Mouse (Mus musculus) forebrain, embryonic 10.5 days (tissue): ENCODE results near the gene Nfib. TPM values are rescaled to one million over a fixed set of nuclear protein-coding genes. Genes with fewer than 3 reads are reported as not detected.

Source experiments
- DNase-seq: peaks from one replicate; pipeline ENCODE4 v3.0.0-alpha.2; 2017; ENCODE audit warnings: low spot score; ENCODE audit errors: extremely low spot score
- H3K27ac ChIP-seq: fragments of 300-500 bp; sonication (generic); 2 replicates; pipeline ENCODE4 v1.5.1; 2016; ENCODE audit warnings: mild to moderate bottlenecking
- H3K27me3 ChIP-seq: fragments of 300-500 bp; sonication (generic); 2 replicates; pipeline ENCODE4 v1.6.1; 2016; ENCODE audit warnings: mild to moderate bottlenecking; ENCODE audit not compliant: poor library complexity, severe bottlenecking
- H3K36me3 ChIP-seq: fragments of 300-500 bp; sonication (generic); replicated peaks from 2 replicates; pipeline ENCODE4 v1.6.1; 2016; ENCODE audit warnings: mild to moderate bottlenecking, moderate library complexity
- H3K4me1 ChIP-seq: fragments of 300-500 bp; sonication (generic); 2 replicates; pipeline ENCODE4 v1.6.1; 2016
- H3K4me3 ChIP-seq: fragments of 300-500 bp; sonication (generic); 2 replicates; pipeline ENCODE4 v1.5.1; 2016; ENCODE audit warnings: mild to moderate bottlenecking, moderate library complexity
- H3K9me3 ChIP-seq: fragments of 300-500 bp; sonication (generic); 2 replicates; pipeline ENCODE4 v1.6.1; 2016; ENCODE audit warnings: mild to moderate bottlenecking, moderate library complexity
- WGBS: fragments of 180-500 bp; shearing (Covaris S2); methylation state at CpG from one replicate; pipeline ENCODE4 v1.1.7; 2016; 5-methylcytosine and 5-hydroxymethylcytosine counted together
- polyA plus RNA-seq: library from polyadenylated mRNA; unstranded; fragments of >200 nt; fragmentation: Nextera tagmentation; extraction: Ambion mirVana; gene quantifications from 2 replicates; pipeline ENCODE4 v1.2.1, GENCODE M21; 2016

Nfib gene
- polyA plus RNA-seq, 1 experiment from 2014 or later: 21.8 TPM

GRCm38 (mm10) chr4:82396003-82396402 lies 309.5 kb downstream of the Nfib start:
- no peaks in the 10 kb centered on the region for H3K9me3 ChIP-seq
- H3K27me3 ChIP-seq: no peaks in the 10 kb centered on the region
- no peaks in the 10 kb centered on the region for H3K36me3 ChIP-seq
- DNase-seq: no peak
- no peak overlapping the region for H3K27ac ChIP-seq
- WGBS: 86% methylated on average over 4 of the region's 4 CpGs
- H3K4me1 ChIP-seq: peaks cover 29% of the 10 kb centered on the region
- H3K4me3 ChIP-seq: no peak overlapping the region

- 80% methylated on average over 4 of the region's 4 CpGs for WGBS
- Histone ChIP-seq H3K4me3 (no peak overlapping the region), H3K36me3 (no peaks in the 10 kb centered on the region; the same call in 1 of the 2 replicates), H3K27me3 (no peaks in the 10 kb centered on the region), H3K9me3 (no peaks in the 10 kb centered on the region), H3K4me1 (peaks cover 19% of the 10 kb centered on the region), H3K27ac (no peak overlapping the region)
- no peak for DNase-seq
Measured at GRCm38 (mm10) chr4:82394346-82394745, 311.2 kb downstream of the Nfib start.

- 76% methylated on average over 4 of the region's 4 CpGs for WGBS
- H3K4me3 ChIP-seq: no peak overlapping the region
- no peaks in the 10 kb centered on the region; the same call in 1 of the 2 replicates for H3K36me3 ChIP-seq
- no peak overlapping the region for H3K27ac ChIP-seq
- H3K4me1 ChIP-seq: peaks cover 19% of the 10 kb centered on the region
- no peaks in the 10 kb centered on the region for H3K9me3 ChIP-seq
- DNase-seq: no peak
- no peaks in the 10 kb centered on the region for H3K27me3 ChIP-seq
Measured at GRCm38 (mm10) chr4:82393021-82393420, 312.5 kb downstream of the Nfib start.

- Histone ChIP-seq H3K4me1 (peaks cover 19% of the 10 kb centered on the region), H3K9me3 (no peaks in the 10 kb centered on the region), H3K36me3 (no peaks in the 10 kb centered on the region; the same call in 1 of the 2 replicates), H3K4me3 (no peak overlapping the region), H3K27me3 (no peaks in the 10 kb centered on the region), H3K27ac (no peak overlapping the region)
- 83% methylated on average over 9 of the region's 9 CpGs for WGBS
- DNase-seq: no peak
Measured at GRCm38 (mm10) chr4:82392496-82392895, 313.1 kb downstream of the Nfib start.

GRCm38 (mm10) chr4:82391726-82392472 lies 313.7 kb downstream of the Nfib start:
- Histone ChIP-seq H3K4me3 (no peak overlapping the region), H3K36me3 (no peaks in the 10 kb centered on the region; the same call in 1 of the 2 replicates), H3K9me3 (no peaks in the 10 kb centered on the region), H3K27ac (no peak overlapping the region), H3K4me1 (peaks cover 19% of the 10 kb centered on the region), H3K27me3 (no peaks in the 10 kb centered on the region)
- WGBS: 68% methylated on average over 6 of the region's 6 CpGs
- no peak for DNase-seq

GRCm38 (mm10) chr4:82390545-82390944 lies 315.0 kb downstream of the Nfib start:
- H3K9me3 ChIP-seq: no peaks in the 10 kb centered on the region
- WGBS: 61% methylated on average over 2 of the region's 2 CpGs
- peaks cover 19% of the 10 kb centered on the region for H3K4me1 ChIP-seq
- no peak for DNase-seq
- H3K4me3 ChIP-seq: no peak overlapping the region
- no peaks in the 10 kb centered on the region for H3K27me3 ChIP-seq
- H3K27ac ChIP-seq: no peak overlapping the region
- no peaks in the 10 kb centered on the region; the same call in 1 of the 2 replicates for H3K36me3 ChIP-seq

GRCm38 (mm10) chr4:82389876-82390275 lies 315.7 kb downstream of the Nfib start:
- no peaks in the 10 kb centered on the region; the same call in 1 of the 2 replicates for H3K36me3 ChIP-seq
- no peaks in the 10 kb centered on the region for H3K27me3 ChIP-seq
- WGBS: 89% methylated on average over 1 of the region's 1 CpGs
- no peaks in the 10 kb centered on the region for H3K9me3 ChIP-seq
- peaks cover 19% of the 10 kb centered on the region for H3K4me1 ChIP-seq
- DNase-seq: no peak
- H3K4me3 ChIP-seq: no peak overlapping the region
- H3K27ac ChIP-seq: no peak overlapping the region

GRCm38 (mm10) chr4:82387620-82388019 lies 317.9 kb downstream of the Nfib start:
- Histone ChIP-seq H3K4me3 (no peak overlapping the region), H3K36me3 (no peaks in the 10 kb centered on the region; the same call in 1 of the 2 replicates), H3K27me3 (no peaks in the 10 kb centered on the region), H3K27ac (no peak overlapping the region), H3K9me3 (no peaks in the 10 kb centered on the region), H3K4me1 (peaks cover 35% of the 10 kb centered on the region)
- 93% methylated on average over 4 of the region's 4 CpGs for WGBS
- no peak for DNase-seq

GRCm38 (mm10) chr4:82386222-82386993 lies 319.1 kb downstream of the Nfib start:
- no peak for DNase-seq
- Histone ChIP-seq H3K9me3 (no peaks in the 10 kb centered on the region), H3K4me3 (no peak overlapping the region), H3K27ac (no peak overlapping the region), H3K4me1 (peaks cover 27% of the 10 kb centered on the region), H3K36me3 (no peaks in the 10 kb centered on the region; the same call in 1 of the 2 replicates), H3K27me3 (no peaks in the 10 kb centered on the region)
- 81% methylated on average over 4 of the region's 4 CpGs for WGBS

GRCm38 (mm10) chr4:82385638-82386037 lies 319.9 kb downstream of the Nfib start:
- Histone ChIP-seq H3K4me1 (peaks cover 19% of the 10 kb centered on the region), H3K9me3 (no peaks in the 10 kb centered on the region), H3K27ac (no peak overlapping the region), H3K4me3 (no peak overlapping the region), H3K27me3 (no peaks in the 10 kb centered on the region), H3K36me3 (peaks cover 3% of the 10 kb centered on the region)
- no peak for DNase-seq
- 82% methylated on average over 4 of the region's 4 CpGs for WGBS

- DNase-seq: no peak
- H3K27ac ChIP-seq: peak overlapping the region; percentile 30; the same call in 1 of the 2 replicates
- 88% methylated on average over 11 of the region's 11 CpGs for WGBS
Measured at GRCm38 (mm10) chr4:82383991-82384731, 321.4 kb downstream of the Nfib start.

GRCm38 (mm10) chr4:82383346-82383745 lies 322.2 kb downstream of the Nfib start:
- Histone ChIP-seq H3K27ac (no peak overlapping the region), H3K4me3 (no peak overlapping the region), H3K27me3 (no peaks in the 10 kb centered on the region), H3K9me3 (no peaks in the 10 kb centered on the region), H3K36me3 (peaks cover 3% of the 10 kb centered on the region), H3K4me1 (peaks cover 16% of the 10 kb centered on the region)
- 76% methylated on average over 8 of the region's 8 CpGs for WGBS
- DNase-seq: no peak

More at GRCm38 (mm10) chr4:82383991-82384731, 321.4 kb downstream of the Nfib start:
- no peaks in the 10 kb centered on the region for H3K9me3 ChIP-seq
- no peak overlapping the region for H3K4me3 ChIP-seq
- H3K4me1 ChIP-seq: peaks cover 16% of the 10 kb centered on the region
- peaks cover 3% of the 10 kb centered on the region for H3K36me3 ChIP-seq
- H3K27me3 ChIP-seq: no peaks in the 10 kb centered on the region
